Mouse (Mus musculus): ENCODE measurements around the gene Heatr3.

Gene Heatr3

GRCm38 (mm10) chr8:88137748-88138484 is at the start of gene Heatr3:
Gene Heatr3, plus strand, starts transcription at chr8:88137855.
- peak; percentile 96 for DNase-seq

- no peak for DNase-seq
Measured at GRCm38 (mm10) chr8:88088006-88088405, 49.6 kb upstream of the Heatr3 start.

GRCm38 (mm10) chr8:88091661-88092060 is 46.0 kb upstream of the Heatr3 start:
- no peak for DNase-seq

- DNase-seq, result no peak
Measured at GRCm38 (mm10) chr8:88093367-88093766, 44.3 kb upstream of the Heatr3 start.

GRCm38 (mm10) chr8:88098856-88099255 is 38.8 kb upstream of the Heatr3 start:
- no peak for DNase-seq

- DNase-seq, result peak; percentile 56
Measured at GRCm38 (mm10) chr8:88099526-88099925, 38.1 kb upstream of the Heatr3 start.

GRCm38 (mm10) chr8:88109241-88109640 is 28.4 kb upstream of the Heatr3 start:
- no peak for DNase-seq

- DNase-seq, result peak; percentile 92
Measured at GRCm38 (mm10) chr8:88118456-88119036, 19.1 kb upstream of the Heatr3 start, which contains the start of gene Cnep1r1. Gene Cnep1r1, plus strand, starts transcription at chr8:88118769.

- DNase-seq, result peak; percentile 11
Measured at GRCm38 (mm10) chr8:88119076-88119475, 18.6 kb upstream of the Heatr3 start.

GRCm38 (mm10) chr8:88124850-88125249 is 12.8 kb upstream of the Heatr3 start:
- no peak for DNase-seq

- no peak for DNase-seq
Measured at GRCm38 (mm10) chr8:88129397-88129796, 8.3 kb upstream of the Heatr3 start.

GRCm38 (mm10) chr8:88130754-88131317 is 6.8 kb upstream of the Heatr3 start:
- DNase-seq, result no peak

GRCm38 (mm10) chr8:88139256-88139655 is 1.6 kb downstream of the Heatr3 start:
- no peak for DNase-seq

GRCm38 (mm10) chr8:88141629-88142028 is 4.0 kb downstream of the Heatr3 start:
- no peak for DNase-seq

GRCm38 (mm10) chr8:88144041-88144440 is 6.4 kb downstream of the Heatr3 start:
- no peak for DNase-seq

- no peak for DNase-seq
Measured at GRCm38 (mm10) chr8:88150910-88151371, 13.3 kb downstream of the Heatr3 start.

- no peak for DNase-seq
Measured at GRCm38 (mm10) chr8:88160237-88160995, 22.8 kb downstream of the Heatr3 start.

- DNase-seq, result peak; percentile 79
Measured at GRCm38 (mm10) chr8:88161439-88161838, 23.8 kb downstream of the Heatr3 start.

GRCm38 (mm10) chr8:88175264-88175663 is 37.6 kb downstream of the Heatr3 start:
- no peak for DNase-seq

- no peak for DNase-seq
Measured at GRCm38 (mm10) chr8:88177291-88177690, 39.6 kb downstream of the Heatr3 start.

GRCm38 (mm10) chr8:88183121-88183520 is 45.5 kb downstream of the Heatr3 start:
- no peak for DNase-seq

- no peak for DNase-seq
Measured at GRCm38 (mm10) chr8:88184914-88185313, 47.3 kb downstream of the Heatr3 start.

- no peak for DNase-seq
Measured at GRCm38 (mm10) chr8:88185716-88186115, 48.1 kb downstream of the Heatr3 start.

Data from lung, postnatal 14 days (tissue).